Mouse (Mus musculus): ENCODE measurements around the gene Ifna9. TPM values are rescaled to one million over a fixed set of nuclear protein-coding genes. Genes with fewer than 3 reads are reported as not detected.

Gene Ifna9
- polyA plus RNA-seq, 1 experiment from 2014 or later = not detected

Other genes with a start within 250 kb of the Ifna9 start
- gene Hacd4, start 153.5 kb downstream of the Ifna9 start, polyA plus RNA-seq (2016; fragmentation: Nextera tagmentation; extraction: Ambion mirVana) = 3.1 and 4.6 TPM in 2 replicates
- not detected in 2 replicates for gene Ifnb1, start 69.6 kb downstream of the Ifna9 start, polyA plus RNA-seq (2016; fragmentation: Nextera tagmentation; extraction: Ambion mirVana)
- gene Ifna15, start 34.1 kb downstream of the Ifna9 start, polyA plus RNA-seq (2016; fragmentation: Nextera tagmentation; extraction: Ambion mirVana) = not detected in 2 replicates
- not detected in 2 replicates for gene Ifna14, start 20.6 kb downstream of the Ifna9 start, polyA plus RNA-seq (2016; fragmentation: Nextera tagmentation; extraction: Ambion mirVana)
- not detected in 2 replicates for gene Ifna12, start 11.0 kb upstream of the Ifna9 start, polyA plus RNA-seq (2016; fragmentation: Nextera tagmentation; extraction: Ambion mirVana)
- not detected in 2 replicates for gene C87499, start 42.0 kb upstream of the Ifna9 start, polyA plus RNA-seq (2016; fragmentation: Nextera tagmentation; extraction: Ambion mirVana)
- not detected in 2 replicates for gene Ifna13, start 52.1 kb upstream of the Ifna9 start, polyA plus RNA-seq (2016; fragmentation: Nextera tagmentation; extraction: Ambion mirVana)
- gene Ifna16, start 84.5 kb upstream of the Ifna9 start, polyA plus RNA-seq (2016; fragmentation: Nextera tagmentation; extraction: Ambion mirVana) = not detected in 2 replicates
- not detected in 2 replicates for gene Ifna2, start 91.5 kb upstream of the Ifna9 start, polyA plus RNA-seq (2016; fragmentation: Nextera tagmentation; extraction: Ambion mirVana)
- not detected in 2 replicates for gene Ifnab, start 99.0 kb upstream of the Ifna9 start, polyA plus RNA-seq (2016; fragmentation: Nextera tagmentation; extraction: Ambion mirVana)
- 0.68 and 1.3 TPM in 2 replicates for gene Gm26566, start 129.4 kb upstream of the Ifna9 start, polyA plus RNA-seq (2016; fragmentation: Nextera tagmentation; extraction: Ambion mirVana)
- 74.4 and 90.5 TPM in 2 replicates for gene Klhl9, start 130.1 kb upstream of the Ifna9 start, polyA plus RNA-seq (2016; fragmentation: Nextera tagmentation; extraction: Ambion mirVana)
- not detected in 2 replicates for gene Gm13271, start 162.5 kb upstream of the Ifna9 start, polyA plus RNA-seq (2016; fragmentation: Nextera tagmentation; extraction: Ambion mirVana)
- gene Gm13283, start 167.7 kb upstream of the Ifna9 start, polyA plus RNA-seq (2016; fragmentation: Nextera tagmentation; extraction: Ambion mirVana) = 0.34 TPM in 1 of 2 replicates, not detected in the other
- 0.22 TPM in 1 of 2 replicates, not detected in the other for gene Gm13290, start 181.4 kb upstream of the Ifna9 start, polyA plus RNA-seq (2016; fragmentation: Nextera tagmentation; extraction: Ambion mirVana)
- not detected in 2 replicates for gene Gm13289, start 184.5 kb upstream of the Ifna9 start, polyA plus RNA-seq (2016; fragmentation: Nextera tagmentation; extraction: Ambion mirVana)
- gene Gm13272, start 187.5 kb upstream of the Ifna9 start, polyA plus RNA-seq (2016; fragmentation: Nextera tagmentation; extraction: Ambion mirVana) = not detected in 2 replicates
- gene Ifnz, start 189.7 kb upstream of the Ifna9 start, polyA plus RNA-seq (2016; fragmentation: Nextera tagmentation; extraction: Ambion mirVana) = 0.31 TPM in 1 of 2 replicates, not detected in the other
- gene Gm13276, start 193.3 kb upstream of the Ifna9 start, polyA plus RNA-seq (2016; fragmentation: Nextera tagmentation; extraction: Ambion mirVana) = not detected in 2 replicates
- not detected in 2 replicates for gene Gm13277, start 196.2 kb upstream of the Ifna9 start, polyA plus RNA-seq (2016; fragmentation: Nextera tagmentation; extraction: Ambion mirVana)
- not detected in 2 replicates for gene Gm13278, start 199.2 kb upstream of the Ifna9 start, polyA plus RNA-seq (2016; fragmentation: Nextera tagmentation; extraction: Ambion mirVana)
- not detected in 2 replicates for gene Gm13275, start 202.1 kb upstream of the Ifna9 start, polyA plus RNA-seq (2016; fragmentation: Nextera tagmentation; extraction: Ambion mirVana)
- gene Gm13279, start 205.0 kb upstream of the Ifna9 start, polyA plus RNA-seq (2016; fragmentation: Nextera tagmentation; extraction: Ambion mirVana) = not detected in 2 replicates
- 0.10 and 0.40 TPM in 2 replicates for gene Gm13285, start 207.3 kb upstream of the Ifna9 start, polyA plus RNA-seq (2016; fragmentation: Nextera tagmentation; extraction: Ambion mirVana)
- not detected in 2 replicates for gene Gm13287, start 210.9 kb upstream of the Ifna9 start, polyA plus RNA-seq (2016; fragmentation: Nextera tagmentation; extraction: Ambion mirVana)
- gene Gm13288, start 213.1 kb upstream of the Ifna9 start, polyA plus RNA-seq (2016; fragmentation: Nextera tagmentation; extraction: Ambion mirVana) = not detected in 2 replicates
- not detected in 2 replicates for gene Ifna7, start 223.8 kb upstream of the Ifna9 start, polyA plus RNA-seq (2016; fragmentation: Nextera tagmentation; extraction: Ambion mirVana)
- not detected in 2 replicates for gene Ifna11, start 227.6 kb upstream of the Ifna9 start, polyA plus RNA-seq (2016; fragmentation: Nextera tagmentation; extraction: Ambion mirVana)
- not detected in 2 replicates for gene Ifna6, start 235.0 kb upstream of the Ifna9 start, polyA plus RNA-seq (2016; fragmentation: Nextera tagmentation; extraction: Ambion mirVana)
- gene Ifna5, start 243.1 kb upstream of the Ifna9 start, polyA plus RNA-seq (2016; fragmentation: Nextera tagmentation; extraction: Ambion mirVana) = not detected in 2 replicates
- not detected in 2 replicates for gene Ifna4, start 249.5 kb upstream of the Ifna9 start, polyA plus RNA-seq (2016; fragmentation: Nextera tagmentation; extraction: Ambion mirVana)